Mouse (Mus musculus): ENCODE data around the gene Gmppa.

The Gmppa gene

DNA sequence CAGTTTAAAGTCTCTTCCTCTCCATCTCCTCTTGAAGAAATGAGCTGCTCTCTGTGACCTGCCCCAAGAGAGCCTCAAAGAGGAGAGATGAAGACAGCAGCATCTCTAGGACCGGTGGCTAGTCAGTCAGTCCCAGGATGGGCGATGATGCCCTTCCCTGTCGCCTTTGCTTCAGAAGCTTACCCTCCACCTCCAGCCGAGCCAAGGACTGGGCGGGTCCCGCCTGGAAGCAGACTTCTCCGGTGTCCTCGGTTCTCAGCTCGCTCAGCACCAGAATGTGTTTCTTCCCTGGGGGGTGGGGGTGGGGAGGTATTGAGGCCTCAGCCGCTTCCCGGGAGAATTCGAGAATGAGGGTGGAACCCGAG is 51.3 kb downstream of the Gmppa start:
- DNase-seq (ENCODE audit: low read depth, low spot score): no peak

- peak; percentile 93 for DNase-seq (ENCODE audit: low read depth, low spot score)
Measured at GRCm38 (mm10) chr1:75487405-75488161, 51.9 kb downstream of the Gmppa start.

DNA sequence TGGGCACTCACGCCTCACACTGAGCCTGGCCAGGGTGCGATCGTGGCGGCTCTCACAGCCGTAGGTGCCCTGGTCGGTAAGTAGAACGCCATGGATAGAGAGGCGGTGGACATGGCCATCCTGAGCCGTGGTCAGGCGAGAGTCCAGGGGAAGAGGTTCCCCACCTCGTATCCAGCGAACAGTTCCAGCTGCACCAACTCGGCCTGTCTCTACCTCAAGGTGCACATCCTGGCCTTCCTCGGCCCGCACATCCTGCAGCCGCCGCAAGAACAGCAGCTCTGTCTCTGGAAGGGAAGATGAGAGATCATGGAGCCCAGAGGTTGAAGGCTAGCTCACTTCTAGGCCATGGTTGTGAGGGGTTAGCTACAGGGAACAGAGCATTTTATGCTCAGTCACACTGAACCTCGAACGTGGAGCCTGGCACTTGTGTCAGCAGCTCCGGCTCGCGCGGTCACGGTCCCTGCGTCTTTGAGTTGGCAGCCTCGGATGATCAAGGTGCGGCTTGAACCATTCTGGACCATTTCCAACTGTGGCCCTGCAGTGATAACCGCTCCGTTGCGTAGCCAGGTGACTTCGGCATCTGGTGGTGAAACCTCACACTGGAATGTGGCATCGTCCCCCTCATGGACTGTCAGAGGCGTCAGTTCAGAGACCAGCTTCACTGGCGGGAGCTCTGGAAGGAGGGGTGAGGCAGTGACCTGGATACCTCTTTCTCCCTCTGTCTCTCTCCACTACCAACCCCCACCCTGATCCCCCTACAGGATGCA is 55.2 kb downstream of the Gmppa start:
- DNase-seq (ENCODE audit: low read depth, low spot score): no peak

DNA sequence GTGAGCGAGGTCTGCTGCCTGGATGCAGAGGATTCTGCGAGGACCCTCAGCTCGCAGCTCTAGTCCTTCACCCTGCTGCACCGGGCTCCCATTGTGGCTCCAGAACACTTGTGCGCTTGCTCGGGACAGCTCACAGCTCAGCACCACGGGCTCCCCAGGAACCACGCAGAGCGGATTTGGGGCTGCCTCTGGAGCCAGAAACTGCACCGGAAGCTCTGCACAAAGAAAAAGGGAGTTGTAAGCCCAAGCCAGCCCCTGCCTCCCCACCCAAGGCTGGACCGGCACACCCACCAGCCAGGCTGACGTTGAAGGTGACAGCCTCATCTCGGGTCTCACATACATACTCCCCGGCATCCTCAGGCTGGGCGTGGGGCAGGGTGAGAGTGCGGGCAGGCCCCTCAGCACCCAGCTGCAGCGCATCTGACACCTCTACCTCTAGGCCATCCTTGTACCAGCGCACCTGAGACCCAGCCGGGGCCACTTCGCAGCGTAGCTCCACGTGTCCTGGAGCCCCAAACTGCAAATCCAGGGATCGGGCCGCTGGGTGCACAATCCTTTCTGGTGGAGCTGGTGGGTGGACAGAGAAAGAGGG is 56.9 kb downstream of the Gmppa start:
- DNase-seq (ENCODE audit: low read depth, low spot score): peak; percentile 71
